Mouse (Mus musculus) left cerebral cortex, adult 8-10 months (tissue): Measurements from ENCODE around the gene Pink1. TPM values are rescaled to one million over a fixed set of nuclear protein-coding genes. Genes with fewer than 3 reads are reported as not detected.

Experiments used
- DNase-seq, 2 experiments: peaks; one replicate each; pipeline ENCODE4 v3.0.0; 2022; ENCODE audit warnings: low spot score in 2 of 2
- total RNA-seq, 4 experiments: library from RNA; stranded (reverse); gene quantifications; 2 replicates each; pipeline ENCODE4 v1.2.4; 2022

Pink1 gene
- 100 to 1,000 TPM; 329 to 369 (median 363) TPM for total RNA-seq

DNA sequence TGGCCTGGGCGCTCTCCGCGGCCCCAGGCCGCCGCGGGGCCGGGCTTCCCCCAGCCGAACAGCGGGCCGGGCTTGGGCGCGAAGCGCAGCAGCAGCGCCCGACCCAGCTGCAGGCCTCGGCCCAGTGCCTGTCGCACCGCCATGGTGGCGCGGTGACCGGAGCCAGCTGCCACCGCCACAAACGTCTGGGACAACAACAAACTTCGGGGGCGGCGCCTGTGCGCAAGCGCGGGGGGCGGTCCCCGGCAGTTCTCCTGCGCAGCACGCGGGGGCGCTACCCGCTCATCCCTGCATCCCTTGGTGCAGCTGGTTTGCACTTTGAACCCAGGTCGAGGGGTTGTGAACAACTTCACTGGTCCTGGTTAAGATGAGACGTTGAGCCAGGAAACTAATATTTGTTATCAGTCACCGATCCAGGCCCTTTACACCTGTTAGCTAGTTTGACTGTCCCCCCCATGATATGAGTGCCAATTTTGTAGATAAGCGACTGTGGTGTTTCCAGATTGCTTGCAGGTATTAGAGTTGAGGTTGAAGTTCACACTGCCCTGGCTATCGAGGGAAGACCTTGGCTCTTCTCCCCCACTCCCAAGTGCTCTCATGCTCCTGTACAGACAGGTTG, at the start of gene Pink1:
Pink1 (minus strand) TSS at position 231 of the 619 bp plus-strand sequence.
- DNase-seq = peak; percentile 87

DNA sequence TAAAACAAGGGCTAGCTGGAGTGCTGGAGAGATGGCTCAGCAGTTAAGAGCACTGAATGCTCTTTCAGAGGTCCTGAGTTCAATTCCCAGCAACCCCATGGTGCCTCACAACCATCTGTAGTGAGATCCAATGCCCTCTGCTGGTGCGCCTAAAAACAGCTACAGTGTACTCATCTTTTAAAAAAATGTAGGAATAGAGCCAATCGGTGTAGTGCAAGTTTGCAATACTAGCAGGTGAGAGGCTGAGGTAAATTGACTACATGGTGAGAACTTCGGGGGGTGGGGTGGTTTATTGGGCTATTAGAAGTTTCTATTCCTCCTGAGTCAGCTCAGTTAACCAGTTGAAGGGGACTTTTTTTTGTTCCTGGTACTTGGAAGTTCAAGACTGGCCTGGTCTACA, 49.0 kb upstream of the Pink1 start:
- DNase-seq = no peak

DNA sequence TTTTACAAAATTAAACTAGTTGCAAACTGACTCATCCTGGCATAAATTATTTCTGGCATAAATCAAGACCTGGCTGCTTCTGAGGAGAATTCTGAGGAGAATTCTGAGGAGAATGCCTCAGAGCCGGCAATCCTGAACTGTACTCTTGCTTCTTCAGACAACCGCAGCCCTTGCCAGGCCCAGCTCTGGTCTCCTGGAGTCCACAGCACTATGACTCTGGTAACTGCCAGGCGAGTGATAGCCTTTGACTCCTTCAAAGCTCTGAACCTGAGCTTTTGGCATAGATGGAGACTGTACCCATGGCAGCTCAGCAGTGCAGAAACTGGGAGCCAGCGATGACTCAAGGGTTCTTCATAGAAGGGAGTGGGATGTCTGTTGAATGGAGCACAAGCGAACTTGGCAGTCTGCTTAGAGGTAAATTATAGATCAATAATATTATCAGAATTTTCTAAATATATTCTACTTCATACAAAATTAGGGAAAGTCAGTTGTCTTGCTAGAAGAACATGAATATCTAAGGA, 44.9 kb upstream of the Pink1 start:
- DNase-seq = no peak

DNA sequence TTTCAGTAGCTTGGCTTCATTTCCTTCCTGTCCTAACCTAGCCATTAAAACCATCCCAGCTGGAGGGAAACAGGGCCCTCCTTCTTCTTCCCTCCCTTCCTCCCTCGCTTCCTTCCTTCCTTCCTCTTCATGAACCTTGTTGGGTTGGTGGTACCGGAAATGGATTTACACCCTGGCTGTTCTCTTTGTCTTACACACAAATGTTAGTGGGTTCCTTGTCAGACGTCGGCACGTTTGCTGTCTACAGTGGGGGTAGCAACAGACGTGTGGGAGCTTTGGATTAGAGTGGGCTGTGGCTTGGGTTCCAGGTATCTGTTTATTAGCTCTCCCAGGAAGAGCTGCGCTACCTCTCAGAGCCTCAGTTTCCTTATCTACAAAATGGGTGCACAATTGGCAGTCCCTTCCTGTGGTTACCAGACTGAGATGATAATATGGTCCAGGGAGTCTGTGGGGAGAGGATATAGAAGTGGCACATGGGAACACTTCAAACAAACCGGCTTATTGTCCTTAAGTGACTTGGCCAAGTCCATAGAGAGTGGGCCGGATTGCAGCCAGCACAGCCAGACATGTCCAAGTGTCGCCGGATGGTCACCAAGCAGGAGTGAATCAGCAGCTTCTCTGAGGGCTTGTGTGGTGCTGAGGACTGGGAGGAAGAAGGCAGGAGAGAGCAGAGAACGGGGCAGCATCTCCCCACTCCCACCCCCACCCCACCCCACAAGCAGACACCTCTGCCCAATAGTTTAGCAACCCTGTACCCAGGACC, 42.6 kb upstream of the Pink1 start:
- no peak for DNase-seq

DNA sequence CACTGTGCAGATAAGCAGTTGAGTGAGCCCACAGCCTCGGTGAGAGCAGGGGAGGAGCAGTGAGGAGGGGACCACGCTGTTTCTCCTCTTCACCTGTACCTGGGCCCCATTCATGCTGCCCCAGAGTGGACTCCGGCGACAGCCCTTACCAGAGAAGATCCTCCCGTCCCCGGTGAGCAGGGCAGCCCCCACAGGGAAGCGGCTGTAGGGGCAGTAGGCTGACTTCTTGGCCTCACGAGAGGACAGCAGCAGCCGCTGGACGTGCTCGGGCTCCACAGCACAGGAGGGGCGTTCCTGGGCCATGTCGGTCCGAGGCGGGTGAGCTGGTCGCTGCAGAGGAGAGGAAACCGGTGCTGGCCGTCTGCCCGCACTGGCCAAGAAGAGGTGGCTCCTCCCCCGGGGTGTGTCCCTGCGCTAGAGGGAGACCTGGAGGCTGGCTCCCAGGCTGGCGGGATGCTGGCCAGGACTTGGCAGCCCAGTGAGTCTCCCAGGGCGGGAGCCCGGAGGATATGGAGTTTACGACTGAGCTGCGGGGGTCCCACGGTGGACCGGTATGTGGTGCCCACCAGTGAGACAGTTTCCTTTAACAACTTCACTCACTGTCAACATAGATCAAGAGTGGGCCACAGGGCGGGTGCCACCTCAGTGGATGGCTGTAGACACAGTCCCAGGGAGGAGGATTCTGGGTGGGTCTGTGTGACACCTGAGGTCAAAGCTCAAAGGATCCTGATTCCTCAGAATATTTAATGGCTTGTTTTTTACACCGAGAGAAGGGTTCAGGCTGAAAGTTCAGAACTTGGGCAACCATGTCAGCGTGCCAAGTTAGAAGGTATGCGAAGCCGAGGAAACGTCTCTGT, 41.8 kb upstream of the Pink1 start, which contains the start of gene Cda:
Cda (minus strand) TSS at position 352 of the 857 bp plus-strand sequence.
- DNase-seq = peak in 1 of 2 experiments; percentile 37

DNA sequence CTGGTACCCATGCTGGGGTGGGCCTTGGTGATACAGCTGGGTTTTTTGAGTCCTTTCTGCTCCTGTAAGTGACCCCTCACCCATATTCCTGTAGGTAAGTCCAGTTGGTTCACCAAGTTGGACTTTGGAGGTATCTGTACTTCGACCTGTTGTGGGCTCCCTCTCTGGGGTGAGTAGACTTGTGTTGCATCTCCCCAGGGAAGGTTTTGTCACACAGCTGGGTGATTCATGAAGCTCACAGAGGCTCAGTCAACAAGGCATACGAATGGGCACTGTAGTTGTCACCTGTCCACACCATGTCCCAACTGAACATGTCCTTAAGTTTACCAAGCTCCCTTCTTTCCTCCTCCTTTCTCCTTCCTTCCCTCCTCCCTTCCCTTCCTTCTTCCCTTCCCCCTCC, 40.5 kb upstream of the Pink1 start:
- no peak for DNase-seq

DNA sequence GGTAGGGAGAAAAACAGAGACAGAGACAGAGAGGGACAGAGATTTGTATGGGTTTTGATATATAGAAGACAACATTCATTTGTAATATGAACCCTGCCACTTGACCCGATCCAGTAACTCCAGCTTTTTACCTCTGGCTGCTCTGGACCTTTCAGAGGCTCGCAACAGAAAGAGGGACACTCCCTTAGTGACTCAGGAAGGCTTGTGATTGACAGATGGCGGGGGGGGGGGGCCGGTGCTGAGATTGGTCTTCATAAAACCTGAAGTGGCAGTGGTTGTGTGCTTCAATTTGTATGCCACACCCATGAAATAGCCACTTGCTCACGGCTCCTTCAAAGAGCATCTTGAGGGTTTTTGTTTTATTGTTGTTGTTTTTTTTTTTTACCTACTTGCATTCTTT, 37.4 kb upstream of the Pink1 start:
- no peak for DNase-seq

DNA sequence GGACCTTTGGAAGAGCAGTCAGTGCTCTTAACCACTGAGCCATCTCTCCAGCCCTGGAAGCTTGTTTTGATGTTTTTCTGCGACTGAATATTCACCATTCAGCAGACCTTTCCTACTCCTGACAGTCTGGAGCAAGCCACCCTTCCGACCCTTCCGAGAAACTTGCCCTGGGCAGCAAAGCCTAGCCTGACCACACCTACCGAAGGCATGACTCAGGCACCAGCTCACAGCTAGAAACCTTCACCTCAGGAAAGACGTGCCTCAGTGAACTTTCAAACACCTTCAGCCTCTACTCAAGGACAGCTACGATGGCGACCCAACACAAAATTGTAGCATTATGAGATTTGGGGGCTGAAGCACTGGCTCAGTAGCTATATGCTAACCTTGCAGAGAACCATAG, 36.8 kb upstream of the Pink1 start:
- no peak for DNase-seq

DNA sequence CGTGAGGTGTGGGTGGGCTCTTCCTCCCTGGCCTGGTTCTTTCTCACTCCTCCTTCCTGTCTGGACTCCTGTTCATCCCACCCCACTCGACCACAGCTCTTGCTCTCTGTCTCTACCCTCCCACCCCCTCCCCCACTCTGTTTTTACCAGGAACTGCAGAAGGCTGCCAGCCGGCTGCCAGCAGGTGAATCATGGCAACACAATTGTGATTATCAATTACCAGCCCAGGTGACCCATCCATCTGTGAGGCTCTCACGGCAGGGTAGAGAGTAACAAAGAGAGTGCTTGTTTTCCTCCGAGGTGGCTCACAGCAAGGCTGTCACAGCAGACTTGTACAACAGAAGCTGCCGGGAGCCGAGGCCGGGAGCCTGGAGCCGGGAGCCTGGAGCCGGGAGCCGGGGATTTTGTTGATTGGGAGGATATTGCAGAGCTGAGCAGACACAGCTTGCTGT, 35.3 kb upstream of the Pink1 start:
- DNase-seq = no peak

DNA sequence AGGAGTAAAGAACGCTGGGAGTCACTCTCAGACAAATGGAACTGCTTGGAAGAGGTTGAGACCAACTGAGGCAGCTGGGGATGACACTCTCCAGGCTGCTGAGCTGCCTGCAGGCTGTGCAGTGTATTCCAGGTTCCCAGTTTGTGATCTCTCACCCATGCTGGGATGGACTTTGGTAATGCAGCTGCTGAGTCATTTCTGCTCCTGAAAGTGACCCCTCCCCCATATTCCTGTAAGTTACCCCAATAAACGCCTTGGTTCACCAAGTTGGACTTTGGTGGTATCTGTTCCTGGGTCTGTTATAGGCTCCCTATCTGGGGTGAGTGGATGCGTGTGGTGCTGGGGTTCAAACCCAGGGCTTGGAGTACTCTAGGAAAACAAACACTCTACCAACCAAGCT, 32.1 kb upstream of the Pink1 start:
- no peak for DNase-seq

DNA sequence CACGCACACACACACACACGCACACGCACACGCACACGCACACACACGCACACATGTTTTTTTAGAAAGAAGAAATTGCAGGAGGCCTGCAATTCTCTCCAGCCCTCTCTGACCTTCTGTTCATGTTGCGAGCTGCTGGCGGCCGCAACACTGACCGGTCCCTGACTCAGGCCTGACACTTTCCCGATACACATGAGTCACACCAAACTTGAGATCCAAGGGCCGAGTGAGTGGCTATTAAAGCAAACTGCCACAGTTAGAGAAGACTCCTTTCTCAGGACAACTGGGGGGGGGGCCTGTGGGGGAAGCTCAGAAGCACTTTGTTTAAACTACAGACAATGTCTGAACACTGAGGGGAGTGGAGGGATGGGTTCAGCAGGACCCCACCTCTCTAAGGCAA, 30.4 kb upstream of the Pink1 start:
- no peak for DNase-seq

DNA sequence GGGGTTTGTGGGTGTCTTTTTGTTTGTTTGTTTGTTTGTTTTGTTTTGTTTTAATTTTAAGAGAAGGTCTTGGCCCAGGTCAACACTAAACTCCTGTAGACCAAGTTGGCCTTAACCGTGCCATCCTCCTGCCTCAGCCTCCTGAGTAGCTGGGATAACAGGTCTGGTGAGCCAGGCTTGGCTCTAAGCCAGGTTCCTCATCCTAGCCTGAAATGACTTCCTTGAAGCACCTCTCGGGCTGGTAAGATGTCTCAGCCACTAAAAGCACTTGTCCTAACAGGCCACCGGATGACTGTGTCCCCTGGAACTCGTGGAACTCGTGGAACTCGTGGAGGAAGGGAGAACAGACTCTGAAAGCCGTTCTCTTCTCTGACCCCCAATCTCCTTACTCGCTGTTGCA, 30.0 kb upstream of the Pink1 start:
- no peak for DNase-seq

DNA sequence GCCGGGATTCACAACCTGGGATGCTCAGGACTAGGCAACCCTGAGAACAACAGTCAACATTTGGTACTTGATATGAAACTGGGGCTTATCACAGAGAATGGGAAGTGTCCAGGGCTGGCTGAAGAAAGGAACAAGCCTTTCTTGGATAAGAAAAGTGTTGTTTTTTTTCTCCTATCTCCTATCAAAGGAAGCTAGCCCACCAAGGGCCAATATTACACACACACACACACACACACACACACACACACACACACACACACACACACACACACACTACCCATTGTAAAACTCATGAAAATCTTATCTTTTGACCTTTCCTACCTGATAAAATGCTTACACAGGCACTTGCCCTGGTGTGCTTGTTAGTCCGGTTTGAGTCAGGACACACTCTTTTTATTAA, 29.4 kb upstream of the Pink1 start:
- DNase-seq = no peak

DNA sequence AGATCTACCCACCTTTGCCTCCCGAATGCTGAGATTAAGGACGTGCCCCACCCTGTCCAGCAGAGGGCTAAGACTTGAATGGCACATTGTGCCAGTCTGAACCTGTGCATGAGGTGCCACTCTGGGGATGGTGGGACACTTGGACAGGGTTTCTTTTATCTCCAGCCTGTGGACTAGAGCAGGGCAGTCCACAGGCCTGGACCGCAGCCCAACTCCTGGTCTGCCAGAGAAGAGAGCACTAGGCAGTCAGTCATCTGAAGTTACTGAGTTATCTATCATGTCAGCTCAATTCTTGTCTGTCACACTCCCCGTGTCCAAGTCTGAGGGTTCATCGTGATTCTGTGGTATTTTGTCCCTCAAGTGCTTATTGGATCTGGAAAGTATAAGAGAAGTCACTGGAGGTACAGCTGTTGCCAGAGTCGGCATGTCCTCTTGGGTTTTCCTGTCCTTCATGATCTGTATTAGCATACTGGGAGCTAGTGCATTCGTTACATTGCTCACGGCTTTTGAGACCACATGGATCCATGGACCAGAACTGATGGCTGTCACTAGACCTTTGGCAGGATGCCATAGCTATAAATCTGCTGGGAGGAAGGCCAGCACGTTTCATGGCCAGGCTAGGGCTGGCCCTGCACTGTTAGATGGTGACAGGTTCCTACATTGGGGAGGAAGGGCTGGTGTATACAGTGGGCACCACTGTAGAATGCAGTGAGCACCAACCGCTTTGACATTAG, 27.5 kb upstream of the Pink1 start:
- no peak for DNase-seq

DNA sequence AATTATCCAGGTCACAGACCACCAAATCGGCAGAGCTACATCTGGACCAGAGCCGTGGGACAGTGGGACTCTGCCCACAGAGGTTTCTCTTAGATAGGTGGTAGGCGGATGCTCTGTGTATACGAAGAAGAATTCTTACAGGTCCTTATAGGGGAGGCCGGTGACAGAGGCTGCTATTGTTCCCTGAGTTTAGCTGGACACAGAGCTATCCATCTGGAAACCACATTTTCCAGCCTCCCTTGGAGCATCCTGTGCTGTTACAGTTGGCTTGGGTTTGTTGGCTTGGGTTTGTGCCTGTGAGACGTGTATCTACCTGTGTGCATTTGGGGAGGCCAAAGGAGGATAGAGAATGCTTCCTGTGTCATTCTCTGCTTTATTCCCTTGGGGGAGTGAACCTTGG, 26.6 kb upstream of the Pink1 start:
- no peak for DNase-seq

DNA sequence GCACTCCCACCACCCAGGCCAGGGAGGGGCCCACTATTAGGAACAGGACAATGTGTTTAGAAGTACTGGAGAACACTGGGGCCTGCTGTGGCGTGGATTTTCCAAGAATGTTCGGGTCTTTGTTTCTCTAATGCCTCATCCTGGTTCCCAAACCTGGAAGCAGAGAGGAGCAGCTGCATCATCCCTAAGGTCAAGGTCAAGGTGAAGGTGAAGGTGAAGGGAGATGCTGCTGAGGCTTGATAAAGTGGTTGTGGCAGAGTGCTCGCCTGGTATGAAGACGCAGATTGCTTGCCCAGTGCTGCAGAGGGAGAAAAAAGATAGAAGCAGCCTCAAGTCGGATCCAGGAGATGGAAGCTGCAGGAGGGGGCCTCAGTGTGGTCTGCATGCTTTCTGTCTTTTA, 25.7 kb upstream of the Pink1 start:
- no peak for DNase-seq

DNA sequence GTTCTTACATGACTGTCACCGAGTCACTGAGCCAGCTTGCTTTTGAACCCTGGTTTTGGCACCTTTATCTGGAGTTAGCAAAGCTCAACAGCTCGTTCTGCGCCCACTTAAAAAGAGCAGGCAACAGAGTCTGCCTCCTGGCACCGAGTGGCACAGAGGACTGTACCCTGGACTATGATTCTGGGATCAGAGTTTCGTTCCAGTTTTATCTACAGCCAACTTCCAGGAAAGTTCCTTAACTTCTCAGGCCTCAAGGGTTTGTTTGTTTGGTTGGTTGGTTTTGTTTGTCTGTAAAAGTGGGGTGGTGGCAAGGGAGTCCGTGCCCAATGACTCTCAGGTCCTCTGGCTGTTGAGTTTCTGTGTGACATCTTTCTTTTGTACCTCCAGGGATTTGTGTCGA, 22.6 kb upstream of the Pink1 start:
- DNase-seq = no peak

DNA sequence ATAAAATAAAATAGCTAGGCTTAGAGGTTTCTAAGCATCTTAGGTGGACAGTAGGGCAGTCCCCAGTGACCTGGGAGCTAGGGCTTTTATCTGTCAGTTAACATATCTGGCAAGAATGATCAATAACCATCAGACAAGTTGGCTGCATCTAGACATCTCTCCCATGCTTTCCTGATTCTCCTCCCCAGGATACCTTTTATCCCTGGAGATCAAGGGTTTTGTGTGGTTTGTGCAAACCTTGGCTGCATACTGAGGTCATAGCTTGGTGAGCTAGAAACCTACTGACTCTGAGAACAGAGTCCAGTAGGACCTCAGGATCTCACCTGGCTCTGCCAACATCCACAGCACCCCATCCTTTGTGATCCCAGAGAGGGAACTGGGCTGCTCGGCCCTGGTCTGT, 21.2 kb upstream of the Pink1 start:
- DNase-seq = no peak

DNA sequence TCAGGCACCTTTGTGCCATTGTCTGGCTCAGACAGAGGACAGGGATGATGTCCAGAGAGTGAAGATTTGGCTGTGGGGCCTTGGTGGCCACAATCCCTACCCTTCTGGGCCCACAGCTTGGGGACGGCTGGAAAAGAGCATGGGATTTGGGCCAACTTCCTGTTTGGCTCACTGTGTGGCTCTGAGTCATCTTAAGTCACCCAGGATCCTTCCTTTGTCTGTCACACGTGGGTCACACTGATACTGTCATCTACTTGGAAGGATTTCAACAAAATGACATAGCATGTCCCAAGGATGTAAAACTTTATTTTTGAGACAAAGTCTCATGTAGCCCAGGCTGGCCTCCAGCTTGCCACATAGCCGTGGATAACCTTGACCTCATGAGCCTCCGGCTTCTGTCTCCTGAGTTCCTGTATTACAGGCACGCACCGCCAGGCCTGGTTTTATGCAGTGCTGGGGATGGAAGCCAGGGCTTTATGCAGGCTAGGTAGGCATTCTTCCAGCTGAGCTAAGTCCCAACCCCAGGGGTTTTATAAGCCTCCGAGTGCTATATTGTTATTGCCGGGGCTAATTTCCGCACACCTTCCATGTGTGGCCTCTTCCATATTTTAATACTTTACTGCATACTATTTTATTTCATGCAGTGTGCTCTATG, 18.9 kb upstream of the Pink1 start:
- DNase-seq = no peak

DNA sequence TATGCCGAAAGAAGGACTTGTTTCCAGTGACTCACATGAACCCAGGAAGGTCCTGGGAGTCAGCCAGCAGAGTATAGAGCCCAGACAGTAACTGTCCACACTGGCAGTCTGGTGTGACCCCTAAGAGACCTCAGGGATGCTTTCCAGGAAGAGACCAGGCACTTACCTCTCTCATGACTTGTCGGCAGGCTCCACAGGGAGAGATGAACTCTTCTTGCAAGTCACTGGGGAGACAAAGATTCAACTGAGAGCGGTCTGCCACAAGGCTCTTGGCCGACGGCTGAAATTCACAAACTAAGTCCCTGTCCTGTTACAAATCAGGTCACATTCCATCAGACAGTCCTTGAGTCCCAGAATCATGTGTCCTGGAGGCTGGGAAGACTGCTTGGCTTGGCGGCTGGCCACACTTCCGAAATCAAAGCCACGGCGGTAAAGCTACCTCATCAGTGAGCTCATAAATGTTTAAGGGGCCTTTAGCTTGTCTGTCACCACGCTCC, 17.3 kb upstream of the Pink1 start:
- DNase-seq = no peak

DNA sequence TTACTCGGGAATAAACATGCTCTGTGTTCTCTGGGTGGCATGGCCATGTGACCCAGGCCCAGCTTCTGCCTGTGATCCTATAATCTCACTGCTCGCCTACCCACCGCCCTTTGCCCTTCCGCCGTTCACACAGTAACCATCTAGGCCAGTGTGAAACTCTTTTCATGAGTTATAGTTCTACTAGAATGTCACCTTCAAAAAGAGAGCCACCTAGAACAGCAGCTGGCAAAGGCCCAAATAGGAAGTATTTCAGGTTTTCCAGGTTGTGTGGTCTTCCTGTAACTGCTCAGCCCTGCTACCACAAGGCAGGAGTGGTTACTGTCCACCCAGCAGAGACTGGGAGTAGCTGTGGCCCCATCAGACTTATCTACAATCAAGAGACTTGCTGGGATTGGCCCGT, 16.7 kb upstream of the Pink1 start:
- no peak for DNase-seq
